Mouse (Mus musculus): Measurements from ENCODE around the gene Gm49358.

The Gm49358 gene

GRCm38 (mm10) chr10:86810000-86810399, 46.2 kb downstream of the Gm49358 start:
- in situ Hi-C loops (cut with MboI), result no loop called here

GRCm38 (mm10) chr10:86810612-86811011, 46.8 kb downstream of the Gm49358 start:
- in situ Hi-C loops (cut with MboI), result no loop called here

- in situ Hi-C loops (cut with MboI), result no loop called here
Observed at GRCm38 (mm10) chr10:86814292-86815131, 50.7 kb downstream of the Gm49358 start.

GRCm38 (mm10) chr10:86815133-86815532, 51.4 kb downstream of the Gm49358 start:
- in situ Hi-C loops (cut with MboI), result no loop called here

GRCm38 (mm10) chr10:86819649-86820165, 55.9 kb downstream of the Gm49358 start:
- in situ Hi-C loops (cut with MboI), result no loop called here

- in situ Hi-C loops (cut with MboI), result no loop called here
Observed at GRCm38 (mm10) chr10:86821014-86821413, 57.2 kb downstream of the Gm49358 start.

- in situ Hi-C loops (cut with MboI), result no loop called here
Observed at GRCm38 (mm10) chr10:86824093-86824492, 60.3 kb downstream of the Gm49358 start.

GRCm38 (mm10) chr10:86824871-86825270, 61.1 kb downstream of the Gm49358 start:
- in situ Hi-C loops (cut with MboI), result no loop called here

GRCm38 (mm10) chr10:86825871-86826522, 62.2 kb downstream of the Gm49358 start:
- in situ Hi-C loops (cut with MboI), result no loop called here

GRCm38 (mm10) chr10:86826929-86827328, 63.2 kb downstream of the Gm49358 start:
- in situ Hi-C loops (cut with MboI), result no loop called here

GRCm38 (mm10) chr10:86828221-86829135, 64.7 kb downstream of the Gm49358 start:
- in situ Hi-C loops (cut with MboI), result no loop called here

- in situ Hi-C loops (cut with MboI), result no loop called here
Observed at GRCm38 (mm10) chr10:86829515-86829914, 65.7 kb downstream of the Gm49358 start.

- in situ Hi-C loops (cut with MboI), result no loop called here
Observed at GRCm38 (mm10) chr10:86836784-86837183, 73.0 kb downstream of the Gm49358 start.

GRCm38 (mm10) chr10:86838827-86839226, 75.1 kb downstream of the Gm49358 start:
- in situ Hi-C loops (cut with MboI), result no loop called here

GRCm38 (mm10) chr10:86842659-86843058, 78.9 kb downstream of the Gm49358 start:
- in situ Hi-C loops (cut with MboI), result no loop called here

GRCm38 (mm10) chr10:86846926-86847467, 83.2 kb downstream of the Gm49358 start:
- in situ Hi-C loops (cut with MboI), result no loop called here

- in situ Hi-C loops (cut with MboI), result no loop called here
Observed at GRCm38 (mm10) chr10:86849087-86849486, 85.3 kb downstream of the Gm49358 start.

- in situ Hi-C loops (cut with MboI), result no loop called here
Observed at GRCm38 (mm10) chr10:86849508-86849907, 85.7 kb downstream of the Gm49358 start.

- in situ Hi-C loops (cut with MboI), result no loop called here
Observed at GRCm38 (mm10) chr10:86852160-86852559, 88.4 kb downstream of the Gm49358 start.

- in situ Hi-C loops (cut with MboI), result no loop called here
Observed at GRCm38 (mm10) chr10:86853433-86853832, 89.7 kb downstream of the Gm49358 start.

- in situ Hi-C loops (cut with MboI), result no loop called here
Observed at GRCm38 (mm10) chr10:86860396-86860795, 96.6 kb downstream of the Gm49358 start.

GRCm38 (mm10) chr10:86862496-86862895, 98.7 kb downstream of the Gm49358 start:
- in situ Hi-C loops (cut with MboI), result no loop called here
